Mouse (Mus musculus): ENCODE measurements around the gene Srd5a3. TPM values are rescaled to one million over a fixed set of nuclear protein-coding genes. Genes with fewer than 3 reads are reported as not detected.

Gene Srd5a3
- polyA plus RNA-seq, 1 experiment from 2014 or later: 33.6 TPM

DNA sequence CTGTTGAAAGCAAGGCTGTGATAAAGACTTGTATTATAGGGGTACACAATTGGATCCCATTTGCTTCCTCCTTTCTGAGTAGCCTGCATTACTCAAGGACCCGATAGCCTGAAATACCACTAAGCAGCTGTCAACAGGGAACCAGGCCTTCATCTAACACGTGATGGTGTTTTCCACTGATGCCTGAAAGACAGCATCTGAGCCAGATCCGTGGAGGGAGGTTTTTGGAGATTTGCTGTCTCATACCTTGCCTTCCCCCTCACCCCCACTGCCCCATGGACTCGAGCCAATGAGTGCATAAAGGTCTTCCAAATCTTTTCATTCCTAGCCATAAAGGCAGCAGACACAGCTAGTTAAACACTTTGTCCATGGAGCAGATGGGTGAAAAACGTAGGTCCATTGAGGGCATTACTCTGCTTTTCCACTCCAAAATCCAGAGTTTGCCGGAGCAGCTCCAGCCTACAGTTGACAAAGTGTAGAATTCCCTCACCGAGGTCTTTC, 850 bp upstream of the Srd5a3 start:
- H3K27ac ChIP-seq (ENCODE audit: low read length): no peak overlapping the region
- peaks cover 12% of the 10 kb centered on the region; the same call in 1 of the 2 replicates for H3K4me1 ChIP-seq (ENCODE audit: control insufficient read depth, insufficient read depth, low read length)
- ATAC-seq (ENCODE audit: insufficient number of reproducible peaks, insufficient read depth, low FRiP score, low read depth): no peak
- no peaks in the 10 kb centered on the region for H3K36me3 ChIP-seq (ENCODE audit: control insufficient read depth, insufficient read depth, low read length)
- H3K4me3 ChIP-seq (ENCODE audit: low read depth, low read length): peak overlapping the region; percentile 72; the same call in 1 of the 2 replicates
- H3K9me3 ChIP-seq (ENCODE audit: control insufficient read depth, low read depth, low read length): no peaks in the 10 kb centered on the region
- peak overlapping the region; percentile 73 for H3K4me2 ChIP-seq (replicated peaks; ENCODE audit: low read depth, low read length)
- no peak overlapping the region for H3K9ac ChIP-seq (replicated peaks; ENCODE audit: low read depth, low read length)
- H3K27me3 ChIP-seq (ENCODE audit: control insufficient read depth, insufficient read depth, low read length): no peaks in the 10 kb centered on the region
- WGBS: 45% methylated on average over 7 of the region's 7 CpGs

DNA sequence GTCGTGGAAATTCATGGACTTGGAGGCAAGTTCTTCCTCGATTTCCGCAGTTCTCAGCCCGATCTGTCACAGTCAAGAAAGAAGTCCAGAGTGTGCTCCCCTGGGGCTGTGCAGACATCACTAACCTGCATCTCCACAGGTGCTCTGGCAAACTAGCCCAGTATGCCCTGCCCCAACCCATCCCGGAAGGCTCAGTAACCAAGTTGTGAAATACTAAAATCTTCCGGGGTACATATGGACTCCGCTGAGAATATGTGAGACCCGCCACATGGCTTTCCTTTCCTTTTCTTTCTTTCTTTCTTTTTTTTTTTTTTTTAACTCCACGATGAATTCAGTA, 627 bp downstream of the Srd5a3 start:
- 6% methylated on average over 9 of the region's 9 CpGs for WGBS
- no peaks in the 10 kb centered on the region for H3K36me3 ChIP-seq (ENCODE audit: control insufficient read depth, insufficient read depth, low read length)
- peak overlapping the region; percentile 72 for H3K4me3 ChIP-seq (ENCODE audit: low read depth, low read length)
- H3K9me3 ChIP-seq (ENCODE audit: control insufficient read depth, low read depth, low read length): no peaks in the 10 kb centered on the region
- peak overlapping the region; percentile 84 for H3K9ac ChIP-seq (replicated peaks; ENCODE audit: low read depth, low read length)
- peak; percentile 40; the same call in 1 of the 2 replicates for ATAC-seq (ENCODE audit: insufficient number of reproducible peaks, insufficient read depth, low FRiP score, low read depth)
- H3K27me3 ChIP-seq (ENCODE audit: control insufficient read depth, insufficient read depth, low read length): no peaks in the 10 kb centered on the region
- H3K4me1 ChIP-seq (ENCODE audit: control insufficient read depth, insufficient read depth, low read length): peaks cover 12% of the 10 kb centered on the region; the same call in 1 of the 2 replicates
- peak overlapping the region; percentile 98 for H3K27ac ChIP-seq (ENCODE audit: low read length)
- H3K4me2 ChIP-seq (replicated peaks; ENCODE audit: low read depth, low read length): peak overlapping the region; percentile 73

DNA sequence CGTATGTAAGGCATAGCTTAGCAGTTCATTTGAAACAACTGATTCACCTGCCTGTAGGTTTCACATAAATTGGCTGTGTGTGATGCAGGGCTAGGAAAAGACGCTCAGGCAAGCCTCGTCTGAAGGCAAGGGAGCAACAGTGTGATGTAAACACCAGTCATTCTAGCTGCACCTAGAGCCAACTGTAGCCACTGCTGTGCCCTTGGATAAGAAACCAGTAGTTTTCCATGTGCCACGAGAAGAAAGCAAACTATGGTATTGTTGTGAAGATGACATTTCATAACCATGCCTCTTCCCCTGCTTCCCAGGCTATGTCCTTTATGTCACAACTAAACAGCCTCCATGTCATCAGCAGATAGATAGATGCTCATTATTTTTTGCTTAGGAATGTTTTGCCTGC, 3.3 kb downstream of the Srd5a3 start:
- no peak for ATAC-seq (ENCODE audit: insufficient number of reproducible peaks, insufficient read depth, low FRiP score, low read depth)
- H3K9me3 ChIP-seq (ENCODE audit: control insufficient read depth, low read depth, low read length): no peaks in the 10 kb centered on the region

DNA sequence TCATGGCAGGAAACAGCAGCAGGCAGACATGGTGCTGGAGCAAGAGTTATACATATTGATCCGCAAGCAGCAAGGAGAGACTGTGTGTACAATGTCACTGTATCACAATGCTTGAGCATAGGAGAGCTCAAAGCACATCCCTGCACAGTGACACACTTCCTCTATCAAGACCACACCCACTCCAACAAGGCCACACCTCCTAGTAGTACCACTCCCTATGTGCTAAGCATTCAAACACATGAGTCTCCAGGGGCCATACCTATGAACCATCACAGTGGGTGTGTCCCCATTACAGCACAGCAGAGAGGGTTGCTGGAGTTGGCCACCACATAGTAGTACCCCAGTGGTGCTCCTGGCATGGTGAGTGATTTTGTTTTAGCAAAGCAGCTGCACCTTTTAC, 6.3 kb downstream of the Srd5a3 start:
- no peak overlapping the region for H3K27ac ChIP-seq (ENCODE audit: low read length)
- 100% methylated on average over 1 of the region's 1 CpGs for WGBS
- H3K4me3 ChIP-seq (ENCODE audit: low read depth, low read length): no peak overlapping the region
- peaks cover 3% of the 10 kb centered on the region; the same call in 1 of the 2 replicates for H3K4me1 ChIP-seq (ENCODE audit: control insufficient read depth, insufficient read depth, low read length)
- no peak overlapping the region for H3K4me2 ChIP-seq (replicated peaks; ENCODE audit: low read depth, low read length)
- peaks cover 11% of the 10 kb centered on the region for H3K36me3 ChIP-seq (ENCODE audit: control insufficient read depth, insufficient read depth, low read length)
- ATAC-seq (ENCODE audit: insufficient number of reproducible peaks, insufficient read depth, low FRiP score, low read depth): 0 out of 2 replicates have a peak, but pooled peaks have one; percentile 67
- no peaks in the 10 kb centered on the region for H3K27me3 ChIP-seq (ENCODE audit: control insufficient read depth, insufficient read depth, low read length)
- no peak overlapping the region for H3K9ac ChIP-seq (replicated peaks; ENCODE audit: low read depth, low read length)
- no peaks in the 10 kb centered on the region for H3K9me3 ChIP-seq (ENCODE audit: control insufficient read depth, low read depth, low read length)

More for the DNA sequence above, 3.3 kb downstream of the Srd5a3 start:
- Histone ChIP-seq H3K27me3 (ENCODE audit: control insufficient read depth, insufficient read depth, low read length) (no peaks in the 10 kb centered on the region), H3K4me1 (ENCODE audit: control insufficient read depth, insufficient read depth, low read length) (peaks cover 12% of the 10 kb centered on the region; the same call in 1 of the 2 replicates), H3K9ac (replicated peaks; ENCODE audit: low read depth, low read length) (no peak overlapping the region), H3K4me2 (replicated peaks; ENCODE audit: low read depth, low read length) (no peak overlapping the region), H3K36me3 (ENCODE audit: control insufficient read depth, insufficient read depth, low read length) (no peaks in the 10 kb centered on the region), H3K4me3 (ENCODE audit: low read depth, low read length) (no peak overlapping the region), H3K27ac (ENCODE audit: low read length) (no peak overlapping the region)
- 84% methylated on average over 4 of the region's 4 CpGs for WGBS

- H3K4me1 ChIP-seq (ENCODE audit: control insufficient read depth, insufficient read depth, low read length): no peaks in the 10 kb centered on the region
- H3K9me3 ChIP-seq (ENCODE audit: control insufficient read depth, low read depth, low read length): no peaks in the 10 kb centered on the region
- no peak overlapping the region for H3K4me3 ChIP-seq (ENCODE audit: low read depth, low read length)
- no peak overlapping the region for H3K27ac ChIP-seq (ENCODE audit: low read length)
- H3K4me2 ChIP-seq (replicated peaks; ENCODE audit: low read depth, low read length): no peak overlapping the region
- ATAC-seq (ENCODE audit: insufficient number of reproducible peaks, insufficient read depth, low FRiP score, low read depth): no peak
- no peaks in the 10 kb centered on the region for H3K27me3 ChIP-seq (ENCODE audit: control insufficient read depth, insufficient read depth, low read length)
- WGBS: 91% methylated on average over 6 of the region's 6 CpGs
- H3K36me3 ChIP-seq (ENCODE audit: control insufficient read depth, insufficient read depth, low read length): peaks cover 11% of the 10 kb centered on the region
- no peak overlapping the region for H3K9ac ChIP-seq (replicated peaks; ENCODE audit: low read depth, low read length)
Measured at GRCm38 (mm10) chr5:76149436-76149835, 9.4 kb downstream of the Srd5a3 start.

- H3K4me2 ChIP-seq (replicated peaks; ENCODE audit: low read depth, low read length): no peak overlapping the region
- no peaks in the 10 kb centered on the region for H3K27me3 ChIP-seq (ENCODE audit: control insufficient read depth, insufficient read depth, low read length)
- WGBS: 90% methylated on average over 6 of the region's 6 CpGs
- no peak overlapping the region for H3K27ac ChIP-seq (ENCODE audit: low read length)
- no peaks in the 10 kb centered on the region for H3K9me3 ChIP-seq (ENCODE audit: control insufficient read depth, low read depth, low read length)
- no peak overlapping the region for H3K4me3 ChIP-seq (ENCODE audit: low read depth, low read length)
- no peak for ATAC-seq (ENCODE audit: insufficient number of reproducible peaks, insufficient read depth, low FRiP score, low read depth)
- no peak overlapping the region for H3K9ac ChIP-seq (replicated peaks; ENCODE audit: low read depth, low read length)
- peaks cover 16% of the 10 kb centered on the region for H3K36me3 ChIP-seq (ENCODE audit: control insufficient read depth, insufficient read depth, low read length)
- no peaks in the 10 kb centered on the region for H3K4me1 ChIP-seq (ENCODE audit: control insufficient read depth, insufficient read depth, low read length)
Measured at GRCm38 (mm10) chr5:76152956-76153355, 12.9 kb downstream of the Srd5a3 start.

GRCm38 (mm10) chr5:76153430-76153829, 13.4 kb downstream of the Srd5a3 start:
- H3K27ac ChIP-seq (ENCODE audit: low read length): no peak overlapping the region
- H3K9me3 ChIP-seq (ENCODE audit: control insufficient read depth, low read depth, low read length): no peaks in the 10 kb centered on the region
- peaks cover 16% of the 10 kb centered on the region for H3K36me3 ChIP-seq (ENCODE audit: control insufficient read depth, insufficient read depth, low read length)
- H3K4me2 ChIP-seq (replicated peaks; ENCODE audit: low read depth, low read length): no peak overlapping the region
- H3K4me3 ChIP-seq (ENCODE audit: low read depth, low read length): no peak overlapping the region
- H3K4me1 ChIP-seq (ENCODE audit: control insufficient read depth, insufficient read depth, low read length): no peaks in the 10 kb centered on the region
- no peaks in the 10 kb centered on the region for H3K27me3 ChIP-seq (ENCODE audit: control insufficient read depth, insufficient read depth, low read length)
- 92% methylated on average over 11 of the region's 11 CpGs for WGBS
- no peak overlapping the region for H3K9ac ChIP-seq (replicated peaks; ENCODE audit: low read depth, low read length)
- ATAC-seq (ENCODE audit: insufficient number of reproducible peaks, insufficient read depth, low FRiP score, low read depth): no peak

- no peaks in the 10 kb centered on the region for H3K27me3 ChIP-seq (ENCODE audit: control insufficient read depth, insufficient read depth, low read length)
- no peaks in the 10 kb centered on the region for H3K4me1 ChIP-seq (ENCODE audit: control insufficient read depth, insufficient read depth, low read length)
- peaks cover 13% of the 10 kb centered on the region for H3K36me3 ChIP-seq (ENCODE audit: control insufficient read depth, insufficient read depth, low read length)
- H3K9ac ChIP-seq (replicated peaks; ENCODE audit: low read depth, low read length): no peak overlapping the region
- H3K27ac ChIP-seq (ENCODE audit: low read length): no peak overlapping the region
- no peak overlapping the region for H3K4me3 ChIP-seq (ENCODE audit: low read depth, low read length)
- no peaks in the 10 kb centered on the region for H3K9me3 ChIP-seq (ENCODE audit: control insufficient read depth, low read depth, low read length)
- no peak overlapping the region for H3K4me2 ChIP-seq (replicated peaks; ENCODE audit: low read depth, low read length)
- no peak for ATAC-seq (ENCODE audit: insufficient number of reproducible peaks, insufficient read depth, low FRiP score, low read depth)
- 85% methylated on average over 21 of the region's 21 CpGs for WGBS
Measured at GRCm38 (mm10) chr5:76154434-76155165, 14.5 kb downstream of the Srd5a3 start.

Measured in stomach, embryonic 14.5 days (tissue).